Mouse (Mus musculus) spleen, adult 2 months (tissue): ENCODE results near the gene Spx. TPM values are rescaled to one million over a fixed set of nuclear protein-coding genes. Genes with fewer than 3 reads are reported as not detected.

Experiments
- DNase-seq, 2 experiments: peaks; one replicate each; pipeline versions ENCODE4 v3.0.0 to v3.0.0-alpha.2; 2012 to 2021; ENCODE audit warnings: low spot score in 2 of 2, low read depth in 1 of 2
- H3K27ac ChIP-seq: fragments of 200-500 bp; 2 replicates; pipeline ENCODE4 v1.5.1; 2012; ENCODE audit warnings: low read length, inconsistent platforms; ENCODE audit not compliant: insufficient read depth
- H3K27me3 ChIP-seq: fragments of 200-500 bp; 2 replicates; pipeline ENCODE4 v1.6.1; 2012; ENCODE audit warnings: mild to moderate bottlenecking, moderate library complexity, low read length, inconsistent platforms; ENCODE audit not compliant: control insufficient read depth, insufficient read depth
- H3K36me3 ChIP-seq: fragments of 200-500 bp; 2 replicates; pipeline ENCODE4 v1.6.1; 2012; ENCODE audit warnings: mild to moderate bottlenecking, low read length, inconsistent platforms; ENCODE audit not compliant: control insufficient read depth, insufficient read depth
- H3K4me1 ChIP-seq: fragments of 200-500 bp; 2 replicates; pipeline ENCODE4 v1.6.1; 2011; ENCODE audit warnings: inconsistent platforms; ENCODE audit not compliant: control insufficient read depth, insufficient read depth, insufficient read length
- H3K4me3 ChIP-seq: fragments of 200-500 bp; 2 replicates; pipeline ENCODE4 v1.5.1; 2011; ENCODE audit warnings: mild to moderate bottlenecking, inconsistent platforms; ENCODE audit not compliant: insufficient read depth, insufficient read length; ENCODE audit errors: extremely low read depth
- CTCF ChIP-seq: fragments of 200-500 bp; IDR thresholded peaks from 2 replicates; pipeline ENCODE4 v1.5.1; 2011; ENCODE audit warnings: mild to moderate bottlenecking, inconsistent platforms; ENCODE audit not compliant: insufficient read depth, insufficient read length, insufficient replicate concordance; ENCODE audit errors: extremely low read depth
- POLR2A ChIP-seq: fragments of 200-500 bp; IDR thresholded peaks from 2 replicates; pipeline ENCODE4 v1.6.1; 2011; ENCODE audit warnings: low read depth, low read length, inconsistent platforms
- WGBS: fragments of 180-500 bp; shearing (Covaris S2); methylation state at CpG from one replicate; pipeline ENCODE4 v1.1.7; 2018; 5-methylcytosine and 5-hydroxymethylcytosine counted together
- polyA plus RNA-seq: library from polyadenylated mRNA; depleted of rRNA; stranded (reverse); fragments of >200 nt; gene quantifications from 2 replicates; pipeline ENCODE4 v1.2.3, GENCODE M21; 2012; rRNA removed

Spx gene
- polyA plus RNA-seq: 0.30 and 0.32 TPM in 2 replicates

GRCm38 (mm10) chr6:142412906-142413491 lies at the start of gene Spx:
Gene Spx (plus strand): TSS chr6:142413441.
- WGBS: 78% methylated on average over 11 of the region's 11 CpGs
- Histone ChIP-seq H3K27me3 (peaks cover 9% of the 10 kb centered on the region), H3K36me3 (no peaks in the 10 kb centered on the region), H3K4me3 (no peak within 1 kb of the TSS), H3K27ac (no peak within 1 kb of the TSS), H3K4me1 (no peaks in the 10 kb centered on the region)
- no peak for TF ChIP-seq POLR2A
- no peak for TF ChIP-seq CTCF
- no peak for DNase-seq

GRCm38 (mm10) chr6:142365742-142366472 lies 47.3 kb upstream of the Spx start:
- H3K4me1 ChIP-seq: no peaks in the 10 kb centered on the region
- peaks cover 34% of the 10 kb centered on the region for H3K36me3 ChIP-seq
- no peak overlapping the region for H3K4me3 ChIP-seq
- no peak overlapping the region for H3K27ac ChIP-seq
- WGBS: 94% methylated on average over 8 of the region's 8 CpGs
- no peaks in the 10 kb centered on the region for H3K27me3 ChIP-seq
- DNase-seq: no peak
- no peak for TF ChIP-seq POLR2A
- TF ChIP-seq CTCF: no peak

GRCm38 (mm10) chr6:142366473-142367018 lies 46.7 kb upstream of the Spx start:
- DNase-seq: no peak
- Histone ChIP-seq H3K27me3 (no peaks in the 10 kb centered on the region), H3K4me1 (no peaks in the 10 kb centered on the region), H3K36me3 (peaks cover 34% of the 10 kb centered on the region), H3K4me3 (no peak overlapping the region), H3K27ac (no peak overlapping the region)
- WGBS: 92% methylated on average over 10 of the region's 10 CpGs
- TF ChIP-seq CTCF (no peak), POLR2A (no peak)

- Histone ChIP-seq H3K4me1 (no peaks in the 10 kb centered on the region), H3K4me3 (no peak overlapping the region), H3K27me3 (no peaks in the 10 kb centered on the region), H3K36me3 (peaks cover 37% of the 10 kb centered on the region), H3K27ac (no peak overlapping the region)
- WGBS: 93% methylated on average over 3 of the region's 3 CpGs
- DNase-seq: no peak
- TF ChIP-seq POLR2A: no peak
- no peak for TF ChIP-seq CTCF
Measured at GRCm38 (mm10) chr6:142367565-142367964, 45.7 kb upstream of the Spx start.

GRCm38 (mm10) chr6:142369568-142369967 lies 43.7 kb upstream of the Spx start:
- TF ChIP-seq CTCF (no peak), POLR2A (no peak)
- 98% methylated on average over 3 of the region's 3 CpGs for WGBS
- Histone ChIP-seq H3K4me1 (no peaks in the 10 kb centered on the region), H3K27ac (no peak overlapping the region), H3K27me3 (no peaks in the 10 kb centered on the region), H3K4me3 (no peak overlapping the region), H3K36me3 (peaks cover 37% of the 10 kb centered on the region)
- no peak for DNase-seq

- H3K27ac ChIP-seq: no peak overlapping the region
- TF ChIP-seq POLR2A (no peak), CTCF (no peak)
- H3K27me3 ChIP-seq: no peaks in the 10 kb centered on the region
- 67% methylated on average over 1 of the region's 1 CpGs for WGBS
- H3K4me1 ChIP-seq: no peaks in the 10 kb centered on the region
- no peak for DNase-seq
- no peak overlapping the region for H3K4me3 ChIP-seq
- peaks cover 31% of the 10 kb centered on the region for H3K36me3 ChIP-seq
Measured at GRCm38 (mm10) chr6:142377081-142377480, 36.2 kb upstream of the Spx start.
